Mouse (Mus musculus): ENCODE measurements around the gene Thrb.
A peak's percentile ranks its signal among the peaks of the same experiment; 100 is the strongest.

Thrb gene

DNA sequence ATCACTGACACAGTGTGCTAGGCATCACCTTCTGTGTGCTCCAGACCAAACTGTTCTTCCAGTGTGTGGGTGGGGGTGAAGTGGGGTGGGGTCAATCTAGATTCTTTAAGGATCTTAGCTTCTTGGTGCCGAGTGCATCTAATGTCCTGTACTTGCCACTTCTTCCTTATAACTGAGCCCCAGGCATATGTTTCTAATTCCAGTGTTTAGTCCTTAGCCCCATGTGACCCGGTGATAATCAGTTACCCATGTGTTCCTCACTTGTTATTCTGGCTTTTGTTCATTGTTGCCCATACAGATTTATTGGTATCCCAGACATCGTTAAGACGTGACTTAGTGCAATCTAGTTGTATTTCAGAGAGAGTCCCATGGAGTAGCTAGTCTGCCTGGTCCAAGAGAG, 121.9 kb downstream of the Thrb start:
- no peak for DNase-seq (ENCODE audit: low read depth, low spot score)

DNA sequence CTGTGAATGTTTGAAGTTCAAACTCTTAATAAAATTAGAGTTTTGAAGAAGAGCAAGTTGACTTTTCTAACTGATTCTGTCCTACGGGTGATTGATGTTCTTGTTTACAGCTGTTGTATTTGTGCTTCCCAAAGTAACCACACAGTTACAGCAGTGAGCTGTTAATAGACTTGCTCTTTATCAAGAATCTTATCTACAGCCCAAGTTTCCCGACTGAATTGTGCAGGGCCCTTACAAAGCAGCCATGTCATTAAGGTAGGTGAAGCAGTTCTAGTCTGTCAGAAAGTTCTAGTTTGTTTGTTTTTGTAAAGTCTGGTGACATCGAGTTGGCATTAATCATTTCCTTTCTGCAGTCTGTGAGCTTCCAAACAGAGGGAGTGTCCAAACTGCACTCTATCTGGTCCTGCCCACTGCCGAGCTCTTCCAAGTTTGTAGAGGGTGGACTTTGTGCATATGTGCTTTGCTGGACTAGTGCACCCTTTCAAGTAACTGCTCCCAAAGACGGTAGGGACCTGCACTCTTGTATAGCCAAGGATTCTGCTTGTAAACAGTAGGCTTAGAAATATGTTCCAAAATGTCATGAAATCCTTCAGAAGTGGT, 124.2 kb downstream of the Thrb start:
- DNase-seq (ENCODE audit: low read depth, low spot score): no peak

DNA sequence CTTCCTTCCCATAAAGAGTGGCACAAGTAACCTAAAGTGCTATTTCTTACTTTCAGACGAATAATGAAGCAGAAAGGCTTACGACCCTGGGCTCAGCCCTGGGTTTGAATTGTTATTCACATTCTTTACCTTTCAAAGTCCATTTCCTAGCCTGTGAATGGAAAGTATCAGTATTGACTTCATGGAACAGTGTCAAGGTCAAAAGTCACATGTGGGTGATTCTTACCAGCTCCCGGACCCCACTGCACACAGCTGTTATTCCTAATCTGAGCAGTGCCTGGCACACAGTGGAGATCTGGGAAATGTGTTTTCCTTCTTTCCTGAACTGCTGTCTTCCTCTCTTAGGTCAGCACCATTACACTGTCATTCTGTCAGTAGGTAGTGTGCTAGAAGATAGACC, 125.3 kb downstream of the Thrb start:
- DNase-seq (ENCODE audit: low read depth, low spot score): peak; percentile 32

DNA sequence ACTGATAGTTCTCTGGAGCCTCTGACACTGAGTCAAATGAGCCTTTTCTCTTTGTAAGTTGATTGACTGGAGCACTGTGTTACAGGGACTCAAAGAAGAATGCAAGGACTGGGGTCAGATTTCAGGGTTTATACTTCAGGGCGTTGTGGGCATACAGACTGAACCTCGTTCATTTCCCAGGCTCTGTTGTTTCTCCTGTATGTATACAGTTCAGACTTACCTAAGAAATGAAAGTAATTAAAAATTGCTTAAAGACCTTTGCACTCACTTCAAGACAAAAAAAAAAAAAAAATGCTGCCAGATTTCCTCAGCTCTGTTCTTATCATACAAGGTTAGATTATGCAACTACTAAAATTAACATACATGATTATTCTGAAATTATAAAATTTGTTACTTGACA, 126.2 kb downstream of the Thrb start:
- peak; percentile 3 for DNase-seq (ENCODE audit: low read depth, low spot score)

DNA sequence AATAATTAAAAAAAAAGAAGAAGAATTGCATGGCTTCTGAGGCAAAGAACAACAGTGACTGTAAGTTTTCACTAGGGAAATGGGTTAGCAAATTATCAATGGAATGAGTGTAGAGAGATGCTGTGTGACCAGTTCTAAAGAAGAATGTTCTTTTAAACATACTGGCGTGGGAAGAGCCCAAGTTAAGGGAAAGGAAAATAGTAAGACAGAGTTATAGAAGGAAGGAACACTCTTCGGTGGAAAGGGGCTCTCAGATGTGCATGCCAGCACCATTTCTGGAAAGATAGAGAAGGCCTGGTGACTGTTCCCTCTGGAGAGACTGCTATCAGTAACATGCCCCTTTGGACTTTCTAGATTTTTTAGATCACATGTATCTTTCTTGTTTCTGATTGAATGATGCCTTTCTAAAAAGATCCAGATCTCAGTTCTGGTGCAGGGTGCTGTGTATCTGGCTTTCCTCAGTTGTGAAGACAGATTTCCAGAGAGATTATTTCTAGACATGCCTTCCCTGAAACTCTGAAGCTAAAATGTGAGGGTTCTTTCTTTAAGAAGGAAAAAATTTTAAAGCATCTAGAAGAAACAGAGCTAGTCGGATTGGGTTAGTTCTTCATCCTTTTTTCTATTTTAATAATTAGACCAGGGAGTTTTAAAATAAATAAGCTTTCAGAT, 144.0 kb downstream of the Thrb start:
- no peak for DNase-seq (ENCODE audit: low read depth, low spot score)

DNA sequence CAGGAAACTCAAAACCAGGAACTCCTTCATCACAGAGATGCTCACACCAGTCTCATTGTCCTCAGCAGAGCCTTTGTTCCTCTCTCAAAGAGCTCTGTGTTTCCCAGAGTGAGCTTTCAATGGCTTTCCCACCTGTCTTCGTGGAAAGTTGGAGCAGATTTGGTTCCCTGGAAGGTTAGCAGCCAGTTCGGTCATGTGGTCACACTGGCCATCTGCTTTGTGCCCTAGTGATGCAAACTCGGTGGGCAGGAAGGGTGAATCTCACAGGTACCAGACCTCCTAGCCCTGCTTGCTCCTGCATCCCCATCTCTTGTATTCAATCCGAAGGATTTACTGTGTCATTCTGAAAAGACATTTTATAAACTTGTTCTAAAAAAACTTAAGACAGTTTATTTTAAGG, 151.0 kb downstream of the Thrb start:
- DNase-seq (ENCODE audit: low read depth, low spot score): no peak

DNA sequence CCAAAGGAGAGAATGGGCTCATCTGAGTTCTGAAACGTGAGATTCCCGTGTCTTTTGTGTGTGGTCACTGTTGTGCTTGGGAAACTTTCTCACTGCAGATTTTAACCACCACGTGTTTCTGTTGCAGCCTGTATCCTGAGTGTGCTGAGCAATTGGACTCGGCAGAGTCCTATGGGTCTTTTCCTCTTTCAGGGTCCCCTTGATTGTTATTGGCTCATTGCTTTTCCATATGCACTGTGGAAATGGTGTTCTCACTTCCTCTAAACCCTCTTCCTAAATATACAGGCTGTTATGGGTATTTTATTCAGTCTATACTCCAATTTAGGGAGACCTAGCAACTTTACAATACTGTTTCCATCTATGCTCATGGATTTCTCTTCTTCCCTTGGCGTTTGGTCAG, 152.4 kb downstream of the Thrb start:
- DNase-seq (ENCODE audit: low read depth, low spot score): no peak

DNA sequence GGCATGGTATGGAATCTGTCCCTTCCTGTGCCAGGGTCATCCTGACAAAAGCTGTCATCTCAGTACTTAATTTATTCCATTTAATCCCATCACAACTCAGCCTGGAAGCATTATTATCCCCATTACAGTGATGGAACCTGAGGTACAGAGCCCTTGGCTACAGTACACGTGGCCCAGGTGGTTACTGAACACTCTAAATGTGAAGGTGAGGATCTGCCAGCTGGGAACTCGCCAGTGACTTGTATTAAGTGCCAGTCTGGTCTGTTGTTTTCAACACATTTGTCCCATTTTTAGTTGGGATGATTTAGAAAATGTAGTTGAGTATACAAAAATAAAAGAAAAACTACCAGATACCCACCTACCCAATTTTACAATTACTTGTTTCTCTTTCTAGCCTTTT, 155.0 kb downstream of the Thrb start:
- no peak for DNase-seq (ENCODE audit: low read depth, low spot score)

DNA sequence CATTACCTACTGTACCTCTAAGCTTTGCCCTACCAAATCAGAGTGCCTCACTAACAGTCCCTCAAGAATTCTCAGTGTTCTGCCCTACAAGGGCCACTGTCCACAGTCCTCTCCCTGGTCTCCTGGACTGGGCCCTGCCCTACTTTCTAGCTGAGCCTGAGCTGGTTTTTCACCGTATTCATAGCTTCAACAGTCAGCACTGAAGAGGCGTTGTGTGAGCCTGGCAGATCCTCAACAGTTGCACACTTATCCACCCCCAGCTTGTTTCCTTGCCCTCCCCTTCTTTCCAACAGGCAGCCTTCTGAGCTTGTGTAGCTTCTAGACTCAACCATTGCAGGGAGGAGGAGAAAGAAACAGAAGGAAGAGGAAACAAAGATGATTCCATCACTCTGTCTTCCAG, 158.0 kb downstream of the Thrb start:
- no peak for DNase-seq (ENCODE audit: low read depth, low spot score)

DNA sequence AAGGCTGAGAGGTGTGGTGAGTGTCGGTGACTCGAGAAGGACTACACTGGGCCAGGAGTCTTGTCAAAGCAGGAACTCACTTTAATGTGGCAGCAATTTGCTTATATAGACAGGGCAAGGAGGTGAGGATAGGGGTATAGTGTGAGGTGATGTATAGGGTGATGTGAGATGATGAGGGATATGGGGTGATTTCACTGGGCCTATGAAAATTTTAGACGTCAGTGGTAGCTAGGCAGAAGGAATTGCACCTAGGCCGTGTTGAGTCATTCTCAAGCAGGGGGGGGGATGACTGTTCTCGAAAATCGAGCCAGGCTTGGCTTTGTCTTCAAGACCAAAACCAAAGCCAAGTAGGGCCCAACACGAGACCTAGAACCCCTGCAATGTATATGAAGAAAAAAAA, 162.7 kb downstream of the Thrb start:
- DNase-seq (ENCODE audit: low read depth, low spot score): peak; percentile 1

DNA sequence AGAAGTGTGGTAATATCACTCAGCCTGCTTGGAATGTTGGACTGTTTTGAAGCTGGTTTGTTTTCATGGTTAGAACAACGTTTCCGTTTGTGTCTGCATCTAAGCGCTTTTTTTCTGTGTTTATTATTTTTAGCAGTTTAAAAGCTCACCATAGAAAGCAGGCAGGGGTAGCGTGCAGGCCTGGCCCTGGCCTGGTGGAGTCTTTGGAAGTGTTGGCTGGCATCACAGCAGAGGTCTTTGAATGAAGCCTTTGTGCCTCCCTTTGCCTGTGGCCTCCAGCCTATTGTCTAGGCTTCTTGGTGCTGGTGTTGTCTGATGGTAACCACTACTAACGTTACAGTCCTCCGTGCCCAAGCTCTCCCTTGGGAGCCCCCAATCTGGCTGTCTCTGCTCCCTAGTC, 167.3 kb downstream of the Thrb start:
- DNase-seq (ENCODE audit: low read depth, low spot score): no peak

DNA sequence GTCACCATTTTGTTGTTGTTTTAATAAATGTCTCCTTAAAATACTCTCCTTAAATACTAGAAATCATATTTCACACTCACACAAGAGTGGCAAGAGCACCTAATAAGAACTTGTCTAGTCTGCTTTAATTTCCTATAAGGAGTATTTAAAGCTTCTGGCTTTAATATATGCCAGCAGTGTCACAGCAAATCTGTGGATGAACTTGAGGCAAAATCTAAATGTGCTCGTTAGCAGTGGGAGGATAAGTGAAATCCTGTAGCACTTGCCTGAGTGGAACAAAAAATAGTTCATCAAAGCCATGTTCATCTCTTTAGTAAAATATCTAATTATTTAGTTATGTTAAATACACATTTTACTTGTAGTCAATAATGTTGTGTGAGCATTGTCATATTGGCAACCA, 175.7 kb downstream of the Thrb start:
- DNase-seq (ENCODE audit: low read depth, low spot score): no peak

DNA sequence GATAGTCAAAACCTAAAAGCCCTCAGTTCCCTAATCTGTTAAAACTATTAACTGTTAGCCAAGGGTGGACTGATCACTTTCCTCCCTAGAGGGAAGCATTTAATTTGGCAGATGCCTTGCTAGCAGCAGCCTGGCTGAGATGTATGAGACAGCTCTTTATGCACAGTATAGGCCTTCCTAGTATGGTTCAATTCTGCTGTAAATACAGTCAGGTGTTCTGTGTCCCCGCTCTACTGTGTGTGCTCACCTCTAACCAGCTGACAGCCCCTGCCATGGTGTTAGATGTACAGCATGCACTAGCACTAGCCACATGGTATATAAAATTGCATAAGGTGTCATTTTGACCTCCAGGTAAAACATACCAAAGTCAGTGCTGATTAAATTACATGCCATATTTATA, 176.7 kb downstream of the Thrb start:
- DNase-seq (ENCODE audit: low read depth, low spot score): no peak

DNA sequence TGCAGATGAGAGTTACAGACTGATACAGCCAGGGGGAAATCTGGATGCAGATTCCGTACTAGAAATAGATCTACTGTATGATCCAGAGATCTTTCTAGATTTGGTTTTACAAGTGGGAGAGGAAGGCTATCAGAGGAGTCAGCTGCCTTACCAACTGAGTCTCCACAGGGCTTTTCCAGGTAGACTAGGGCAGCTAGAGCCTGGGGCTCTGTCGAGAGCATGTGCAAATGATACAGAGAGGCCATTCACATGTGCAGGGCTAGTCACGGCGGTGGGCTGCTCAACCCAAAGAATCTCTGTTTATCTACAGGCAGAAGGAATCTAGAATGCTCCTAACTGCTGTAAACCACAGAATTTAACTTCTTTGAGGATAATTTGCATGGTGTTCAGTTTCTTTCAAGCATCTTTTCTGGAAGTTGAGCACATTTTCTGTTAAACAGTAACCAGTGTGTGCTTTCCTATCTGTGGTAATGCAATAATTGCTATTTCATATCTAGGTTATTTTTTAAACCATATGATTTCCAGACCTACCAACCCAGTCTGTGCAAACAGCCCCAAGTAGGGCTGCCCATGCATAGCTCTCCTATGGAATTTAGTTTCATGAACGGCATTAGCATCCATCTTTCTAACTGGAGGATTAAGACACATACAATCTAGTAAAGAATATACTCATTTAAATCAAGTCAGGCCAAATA, 185.1 kb downstream of the Thrb start:
- DNase-seq (ENCODE audit: low read depth, low spot score): no peak

DNA sequence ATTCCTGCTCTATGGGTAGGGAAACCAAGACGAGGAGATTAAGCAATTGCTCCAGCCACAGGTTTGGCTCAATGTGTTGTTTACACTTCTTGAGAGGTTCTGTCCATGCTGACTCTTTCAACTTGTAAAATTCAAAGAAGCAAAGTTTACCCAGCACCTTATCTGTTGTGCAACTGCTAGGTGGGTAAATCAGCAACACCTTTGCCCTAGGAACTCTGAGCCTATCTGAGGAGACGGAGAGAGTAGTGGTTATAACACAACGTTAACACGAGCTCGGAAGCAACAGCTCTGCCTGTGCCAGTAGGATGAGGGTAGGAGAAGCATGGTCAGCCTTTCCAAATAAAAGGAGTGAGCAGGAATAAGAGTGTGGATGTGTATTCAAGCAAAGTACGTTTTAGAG, 185.8 kb downstream of the Thrb start:
- no peak for DNase-seq (ENCODE audit: low read depth, low spot score)

DNA sequence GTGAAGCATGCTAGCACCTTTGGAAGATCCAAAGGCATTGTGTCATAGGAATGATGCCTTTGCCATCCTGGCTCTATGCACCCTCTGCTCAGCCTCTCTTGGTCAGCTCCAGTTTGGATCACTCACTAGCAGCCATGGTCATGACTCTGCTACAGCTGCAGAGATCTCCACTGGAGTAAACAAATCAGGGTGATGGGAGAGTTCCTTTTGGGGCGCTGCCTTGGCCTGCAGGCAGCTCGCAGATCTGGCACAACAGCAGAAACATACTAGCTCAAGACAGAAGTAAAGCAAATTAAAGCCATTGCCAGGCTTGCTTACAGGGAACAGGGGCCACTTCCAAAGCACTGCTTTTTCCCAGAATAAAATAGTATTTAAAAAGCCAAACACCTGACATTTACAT, 186.6 kb downstream of the Thrb start:
- DNase-seq (ENCODE audit: low read depth, low spot score): no peak

DNA sequence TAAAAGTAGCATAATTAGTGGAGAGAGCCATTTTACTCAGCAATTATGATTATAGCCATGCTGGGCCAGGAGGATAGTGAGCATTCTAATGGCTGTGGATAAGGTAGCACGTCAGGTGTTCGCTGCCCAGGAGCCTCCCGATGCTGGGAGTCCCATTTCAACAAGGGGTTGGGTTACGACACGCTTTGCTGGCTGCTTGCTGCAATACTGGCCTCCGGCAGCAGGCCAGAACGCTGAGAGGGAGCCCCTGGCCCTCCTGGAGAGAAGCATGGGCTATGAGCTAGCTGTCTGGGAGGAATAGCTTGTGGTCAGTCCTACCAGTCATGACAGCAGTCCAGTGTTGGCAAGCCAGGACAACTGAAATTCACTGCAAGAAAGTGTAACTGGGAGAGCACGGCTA, 187.2 kb downstream of the Thrb start:
- no peak for DNase-seq (ENCODE audit: low read depth, low spot score)

DNA sequence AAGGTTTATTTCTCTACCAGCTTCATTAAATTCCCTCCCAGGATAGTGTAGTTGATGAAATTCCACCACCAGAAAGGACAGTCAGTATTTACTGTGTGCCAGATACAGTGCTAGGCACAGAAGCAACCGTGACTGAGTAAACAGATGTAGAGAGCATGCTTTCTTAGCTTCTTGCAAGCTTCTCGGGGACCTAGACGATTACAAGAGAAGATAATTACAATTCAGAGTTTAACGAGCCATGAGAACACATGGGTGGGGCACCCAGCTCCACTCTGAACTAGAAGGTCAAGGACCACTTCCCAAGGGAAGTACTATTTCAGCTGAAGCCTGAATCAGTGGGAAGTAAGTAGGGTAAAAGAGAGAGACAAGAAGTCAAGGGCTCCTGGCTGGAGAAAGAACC, 190.3 kb downstream of the Thrb start:
- peak; percentile 4 for DNase-seq (ENCODE audit: low read depth, low spot score)

DNA sequence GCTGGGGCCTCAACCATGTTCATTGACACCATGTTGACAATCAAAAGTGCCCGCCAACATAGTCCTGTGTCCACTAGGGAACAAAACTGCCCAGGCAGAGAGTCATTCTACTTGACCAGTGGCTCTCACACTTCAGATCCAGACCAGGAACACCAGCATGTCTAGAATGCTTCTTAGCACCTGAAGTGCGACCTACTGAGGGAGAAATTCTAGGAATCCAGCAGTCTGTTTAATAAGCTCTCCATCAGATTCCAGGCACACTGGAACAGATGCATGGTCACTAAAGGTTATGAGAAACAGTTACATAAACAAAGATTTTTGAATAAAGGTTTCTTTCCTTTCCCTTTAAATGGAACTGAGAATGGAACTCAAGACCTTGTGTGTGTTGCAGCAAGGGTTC, 192.2 kb downstream of the Thrb start:
- no peak for DNase-seq (ENCODE audit: low read depth, low spot score)

DNA sequence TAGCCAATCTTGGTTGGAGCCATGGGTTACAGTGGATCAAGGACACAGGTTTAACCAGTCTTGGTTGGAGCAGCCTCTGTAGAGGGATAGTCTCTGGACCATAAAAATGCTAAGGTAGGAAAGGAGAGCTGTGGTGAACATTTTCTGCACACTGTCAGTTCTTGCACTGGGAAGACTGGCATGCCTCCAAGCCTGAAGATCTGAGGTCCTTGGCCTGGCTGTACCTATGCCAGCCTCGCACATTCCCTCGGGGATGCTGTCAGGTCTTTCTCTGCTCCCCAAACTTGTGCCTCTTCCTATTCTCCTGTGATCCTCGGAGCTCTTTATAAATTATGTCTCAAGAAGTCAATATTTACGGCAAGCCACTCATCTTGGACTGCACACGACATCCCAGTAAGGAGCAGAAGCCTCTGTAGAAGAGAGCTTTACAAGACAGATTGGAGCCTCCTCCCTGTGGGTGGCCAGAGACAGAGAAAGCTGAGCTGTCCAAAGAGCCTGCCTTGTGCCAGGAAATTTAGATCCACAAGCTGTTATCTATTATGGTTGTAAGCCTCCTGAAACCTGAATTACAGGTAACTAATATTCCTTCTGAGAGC, 199.8 kb downstream of the Thrb start:
- DNase-seq (ENCODE audit: low read depth, low spot score): no peak

DNA sequence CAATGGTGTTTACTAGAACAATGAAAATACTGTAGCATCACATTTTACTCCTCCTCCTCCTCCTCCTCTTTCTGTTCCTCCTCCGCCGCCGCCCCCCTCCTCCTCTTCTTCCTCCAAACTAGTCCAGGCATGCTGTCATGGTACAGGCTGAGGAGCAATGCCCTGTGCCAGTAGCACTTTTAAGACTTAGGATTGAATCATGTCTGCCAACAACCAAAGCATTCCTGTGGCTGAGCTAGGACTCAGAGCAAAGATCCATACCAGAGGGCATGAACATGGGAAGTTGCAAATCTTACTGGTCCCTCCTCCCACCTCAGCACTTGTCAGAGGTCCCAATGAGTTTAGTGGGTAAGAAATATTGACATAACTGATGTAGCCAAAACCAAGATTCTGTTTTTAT, 202.6 kb downstream of the Thrb start:
- DNase-seq (ENCODE audit: low read depth, low spot score): no peak

DNA sequence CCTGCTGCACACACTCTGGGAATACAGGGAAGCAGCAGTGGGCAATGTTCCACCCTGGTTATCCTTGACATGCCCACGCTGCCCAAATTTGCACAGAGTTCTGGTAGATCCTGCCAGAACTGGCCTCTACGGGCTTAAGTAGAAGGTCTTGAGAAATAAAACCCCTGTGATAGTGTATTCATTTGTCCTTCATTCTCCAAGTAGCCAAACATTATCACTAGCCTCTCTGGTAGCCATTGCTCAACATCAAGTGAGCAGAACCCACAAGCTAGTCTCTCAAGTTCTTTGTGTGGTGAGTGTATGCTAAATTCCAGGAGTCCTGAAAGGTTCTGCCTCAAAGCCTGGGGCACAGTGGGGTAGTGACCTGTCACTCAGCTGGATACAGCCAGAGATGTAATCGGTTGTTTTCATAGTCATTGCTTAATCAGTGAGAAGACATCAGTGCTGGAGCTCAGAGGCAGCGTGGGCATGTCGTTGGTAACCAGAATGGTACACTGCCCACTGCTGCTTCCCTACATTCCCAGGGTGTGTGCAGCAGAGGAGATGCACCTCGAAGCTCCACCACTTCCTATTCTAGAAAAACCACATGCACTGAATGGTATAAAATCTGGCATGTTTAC, 203.8 kb downstream of the Thrb start:
- peak; percentile 9 for DNase-seq (ENCODE audit: low read depth, low spot score)

DNA sequence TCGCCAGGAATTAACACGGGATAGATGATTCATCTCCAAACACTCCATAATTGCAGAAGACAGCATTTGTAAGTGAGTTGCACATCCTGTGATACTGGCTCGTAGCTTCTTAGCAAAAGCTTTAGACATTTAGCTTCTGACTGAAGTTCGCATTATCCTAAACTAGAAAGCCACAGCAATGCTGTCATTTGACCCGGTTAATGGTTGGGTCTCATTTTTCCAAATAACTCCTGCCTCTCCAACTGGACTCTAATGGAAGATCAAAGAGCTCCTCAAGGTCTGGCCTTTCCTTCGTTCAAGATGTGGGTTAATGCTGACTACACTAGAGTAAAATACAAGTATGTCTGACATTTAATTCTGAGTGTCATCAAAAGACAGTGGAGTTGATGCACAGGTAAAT, 208.3 kb downstream of the Thrb start:
- no peak for DNase-seq (ENCODE audit: low read depth, low spot score)
